Mouse (Mus musculus) cortical plate, adult 2 months (tissue): ENCODE results near the gene Vps39.
A peak's percentile ranks its signal among the peaks of the same experiment; 100 is the strongest.

Source experiments
- CTCF ChIP-seq: fragments of 200-500 bp; IDR thresholded peaks from 2 replicates; pipeline ENCODE4 v1.5.1; 2011; ENCODE audit warnings: mild to moderate bottlenecking, control low read depth, low read length; ENCODE audit not compliant: insufficient read depth; ENCODE audit errors: extremely low read depth
- POLR2A ChIP-seq: fragments of 200-500 bp; IDR thresholded peaks from 2 replicates; pipeline ENCODE4 v1.6.1; 2011; ENCODE audit warnings: mild to moderate bottlenecking, low read length, control low read depth; ENCODE audit not compliant: insufficient read depth; ENCODE audit errors: extremely low read depth

- TF ChIP-seq CTCF = no peak
- TF ChIP-seq POLR2A = peak; percentile 88
Measured at GRCm38 (mm10) chr2:120352682-120353646, at the start of gene Vps39.
